Mouse (Mus musculus): ENCODE data around the gene Adamtsl2. TPM values are rescaled to one million over a fixed set of nuclear protein-coding genes. Genes with fewer than 3 reads are reported as not detected.

Adamtsl2 gene
- 2.5 and 3.1 TPM in 2 replicates for polyA plus RNA-seq (2012; rRNA removed)

- Histone ChIP-seq H3K36me3 (ENCODE audit: control insufficient read depth, insufficient read depth, low read length) (no peaks in the 10 kb centered on the region), H3K27me3 (ENCODE audit: control insufficient read depth, insufficient read depth, low read length) (no peaks in the 10 kb centered on the region), H3K27ac (ENCODE audit: control insufficient read depth, insufficient read depth, low read depth, low read length) (no peak within 1 kb of the TSS), H3K4me1 (ENCODE audit: control insufficient read depth, insufficient read depth, low read length) (peaks cover 2% of the 10 kb centered on the region; the same call in 1 of the 2 replicates), H3K4me3 (ENCODE audit: control insufficient read depth, low read depth, low read length) (no peak within 1 kb of the TSS)
- no peak for TF ChIP-seq POLR2A (IDR thresholded peaks at IDR 0.05; ENCODE audit: control insufficient read depth, low read depth, low read length)
- no peak for TF ChIP-seq CTCF (IDR thresholded peaks at IDR 0.05; ENCODE audit: control insufficient read depth, insufficient read depth, insufficient replicate concordance, low read depth, low read length)
Measured at GRCm38 (mm10) chr2:27079152-27079584, at the start of gene Adamtsl2. Gene Adamtsl2, plus strand, starts transcription at chr2:27079379.

GRCm38 (mm10) chr2:27032361-27032760, 46.8 kb upstream of the Adamtsl2 start:
- no peak overlapping the region for H3K27ac ChIP-seq (ENCODE audit: control insufficient read depth, insufficient read depth, low read depth, low read length)
- peaks cover 5% of the 10 kb centered on the region; the same call in 1 of the 2 replicates for H3K4me1 ChIP-seq (ENCODE audit: control insufficient read depth, insufficient read depth, low read length)
- no peak overlapping the region for H3K4me3 ChIP-seq (ENCODE audit: control insufficient read depth, low read depth, low read length)
- H3K36me3 ChIP-seq (ENCODE audit: control insufficient read depth, insufficient read depth, low read length), result no peaks in the 10 kb centered on the region
- no peaks in the 10 kb centered on the region for H3K27me3 ChIP-seq (ENCODE audit: control insufficient read depth, insufficient read depth, low read length)
- TF ChIP-seq CTCF (IDR thresholded peaks at IDR 0.05; ENCODE audit: control insufficient read depth, insufficient read depth, insufficient replicate concordance, low read depth, low read length) (no peak), POLR2A (IDR thresholded peaks at IDR 0.05; ENCODE audit: control insufficient read depth, low read depth, low read length) (no peak)

GRCm38 (mm10) chr2:27036003-27036402, 43.2 kb upstream of the Adamtsl2 start:
- Histone ChIP-seq H3K4me3 (ENCODE audit: control insufficient read depth, low read depth, low read length) (no peak overlapping the region), H3K27me3 (ENCODE audit: control insufficient read depth, insufficient read depth, low read length) (no peaks in the 10 kb centered on the region), H3K36me3 (ENCODE audit: control insufficient read depth, insufficient read depth, low read length) (no peaks in the 10 kb centered on the region), H3K27ac (ENCODE audit: control insufficient read depth, insufficient read depth, low read depth, low read length) (no peak overlapping the region), H3K4me1 (ENCODE audit: control insufficient read depth, insufficient read depth, low read length) (no peaks in the 10 kb centered on the region; the same call in 1 of the 2 replicates)
- no peak for TF ChIP-seq POLR2A (IDR thresholded peaks at IDR 0.05; ENCODE audit: control insufficient read depth, low read depth, low read length)
- no peak for TF ChIP-seq CTCF (IDR thresholded peaks at IDR 0.05; ENCODE audit: control insufficient read depth, insufficient read depth, insufficient replicate concordance, low read depth, low read length)

- H3K27ac ChIP-seq (ENCODE audit: control insufficient read depth, insufficient read depth, low read depth, low read length), result no peak overlapping the region
- TF ChIP-seq CTCF (IDR thresholded peaks at IDR 0.05; ENCODE audit: control insufficient read depth, insufficient read depth, insufficient replicate concordance, low read depth, low read length) (no peak), POLR2A (IDR thresholded peaks at IDR 0.05; ENCODE audit: control insufficient read depth, low read depth, low read length) (no peak)
Measured at GRCm38 (mm10) chr2:27037008-27037407, 42.2 kb upstream of the Adamtsl2 start.

GRCm38 (mm10) chr2:27038596-27038995, 40.6 kb upstream of the Adamtsl2 start:
- no peak for TF ChIP-seq POLR2A (IDR thresholded peaks at IDR 0.05; ENCODE audit: control insufficient read depth, low read depth, low read length)
- TF ChIP-seq CTCF (IDR thresholded peaks at IDR 0.05; ENCODE audit: control insufficient read depth, insufficient read depth, insufficient replicate concordance, low read depth, low read length), result peak; percentile 82; the same call in 1 of the 2 replicates
- Histone ChIP-seq H3K27me3 (ENCODE audit: control insufficient read depth, insufficient read depth, low read length) (no peaks in the 10 kb centered on the region), H3K27ac (ENCODE audit: control insufficient read depth, insufficient read depth, low read depth, low read length) (no peak overlapping the region), H3K4me3 (ENCODE audit: control insufficient read depth, low read depth, low read length) (no peak overlapping the region), H3K4me1 (ENCODE audit: control insufficient read depth, insufficient read depth, low read length) (no peaks in the 10 kb centered on the region; the same call in 1 of the 2 replicates), H3K36me3 (ENCODE audit: control insufficient read depth, insufficient read depth, low read length) (no peaks in the 10 kb centered on the region)

More at GRCm38 (mm10) chr2:27037008-27037407, 42.2 kb upstream of the Adamtsl2 start:
- Histone ChIP-seq H3K36me3 (ENCODE audit: control insufficient read depth, insufficient read depth, low read length) (no peaks in the 10 kb centered on the region), H3K27me3 (ENCODE audit: control insufficient read depth, insufficient read depth, low read length) (no peaks in the 10 kb centered on the region), H3K4me3 (ENCODE audit: control insufficient read depth, low read depth, low read length) (no peak overlapping the region), H3K4me1 (ENCODE audit: control insufficient read depth, insufficient read depth, low read length) (no peaks in the 10 kb centered on the region; the same call in 1 of the 2 replicates)

- H3K27ac ChIP-seq (ENCODE audit: control insufficient read depth, insufficient read depth, low read depth, low read length), result no peak overlapping the region
- no peaks in the 10 kb centered on the region for H3K36me3 ChIP-seq (ENCODE audit: control insufficient read depth, insufficient read depth, low read length)
- no peaks in the 10 kb centered on the region for H3K27me3 ChIP-seq (ENCODE audit: control insufficient read depth, insufficient read depth, low read length)
- H3K4me3 ChIP-seq (ENCODE audit: control insufficient read depth, low read depth, low read length), result no peak overlapping the region
- TF ChIP-seq CTCF (IDR thresholded peaks at IDR 0.05; ENCODE audit: control insufficient read depth, insufficient read depth, insufficient replicate concordance, low read depth, low read length), result peak; percentile 37; the same call in 1 of the 2 replicates
- TF ChIP-seq POLR2A (IDR thresholded peaks at IDR 0.05; ENCODE audit: control insufficient read depth, low read depth, low read length), result no peak
- H3K4me1 ChIP-seq (ENCODE audit: control insufficient read depth, insufficient read depth, low read length), result peaks cover under 1% of the 10 kb centered on the region; the same call in 1 of the 2 replicates
Measured at GRCm38 (mm10) chr2:27039286-27039685, 39.9 kb upstream of the Adamtsl2 start.

GRCm38 (mm10) chr2:27042131-27042844, 36.9 kb upstream of the Adamtsl2 start:
- H3K4me1 ChIP-seq (ENCODE audit: control insufficient read depth, insufficient read depth, low read length), result peaks cover 3% of the 10 kb centered on the region; the same call in 1 of the 2 replicates
- H3K27me3 ChIP-seq (ENCODE audit: control insufficient read depth, insufficient read depth, low read length), result no peaks in the 10 kb centered on the region
- H3K27ac ChIP-seq (ENCODE audit: control insufficient read depth, insufficient read depth, low read depth, low read length), result no peak overlapping the region
- H3K36me3 ChIP-seq (ENCODE audit: control insufficient read depth, insufficient read depth, low read length), result no peaks in the 10 kb centered on the region
- no peak for TF ChIP-seq POLR2A (IDR thresholded peaks at IDR 0.05; ENCODE audit: control insufficient read depth, low read depth, low read length)
- no peak overlapping the region for H3K4me3 ChIP-seq (ENCODE audit: control insufficient read depth, low read depth, low read length)

All from testis, adult 2 months (tissue).